Mouse (Mus musculus) limb, embryonic 13.5 days (tissue): ENCODE data around the gene Ankrd55. TPM values are rescaled to one million over a fixed set of nuclear protein-coding genes. Genes with fewer than 3 reads are reported as not detected.
A peak's percentile ranks its signal among the peaks of the same experiment; 100 is the strongest.

ENCODE experiments used
- ATAC-seq: fragments of 200-750 bp; cut with Nextera tagmentation; 2 replicates; pipeline ENCODE4 v1.8.0; 2017; ENCODE audit warnings: low read depth, moderate number of reproducible peaks, moderate TSS enrichment; ENCODE audit not compliant: low FRiP score
- H3K27ac ChIP-seq: fragments of 300-500 bp; sonication (generic); 2 replicates; pipeline ENCODE4 v1.5.1; 2015; ENCODE audit warnings: inconsistent platforms, mild to moderate bottlenecking, moderate library complexity
- H3K27me3 ChIP-seq: fragments of 300-500 bp; sonication (generic); 2 replicates; pipeline ENCODE4 v1.6.1; 2015; ENCODE audit warnings: mild to moderate bottlenecking, inconsistent platforms
- H3K36me3 ChIP-seq: fragments of 300-500 bp; sonication (generic); 2 replicates; pipeline ENCODE4 v1.6.1; 2015; ENCODE audit warnings: inconsistent platforms, mild to moderate bottlenecking, moderate library complexity
- H3K4me1 ChIP-seq: fragments of 300-500 bp; sonication (generic); 2 replicates; pipeline ENCODE4 v1.6.1; 2015; ENCODE audit warnings: inconsistent platforms
- H3K4me2 ChIP-seq: fragments of 300-500 bp; sonication (generic); replicated peaks from 2 replicates; pipeline ENCODE4 v1.6.1; 2015; ENCODE audit warnings: inconsistent platforms, mild to moderate bottlenecking, moderate library complexity
- H3K4me3 ChIP-seq: fragments of 300-500 bp; sonication (generic); 2 replicates; pipeline ENCODE4 v1.5.1; 2015; ENCODE audit warnings: moderate library complexity, mild to moderate bottlenecking, inconsistent platforms
- H3K9ac ChIP-seq: fragments of 300-500 bp; sonication (generic); 2 replicates; pipeline ENCODE4 v1.6.1; 2015; ENCODE audit warnings: mild to moderate bottlenecking, inconsistent platforms
- H3K9me3 ChIP-seq: fragments of 300-500 bp; sonication (generic); 2 replicates; pipeline ENCODE4 v1.6.1; 2016; ENCODE audit warnings: inconsistent platforms
- WGBS: fragments of 180-500 bp; shearing (Covaris S2); methylation state at CpG from one replicate; pipeline ENCODE4 v1.1.7; 2015; 5-methylcytosine and 5-hydroxymethylcytosine counted together
- polyA plus RNA-seq: library from polyadenylated mRNA; unstranded; fragments of >200 nt; fragmentation: Nextera tagmentation; extraction: Ambion mirVana; gene quantifications from 2 replicates; pipeline ENCODE4 v1.2.1, GENCODE M21; 2015

The Ankrd55 gene
- 1.8 TPM in 2 replicates for polyA plus RNA-seq

DNA sequence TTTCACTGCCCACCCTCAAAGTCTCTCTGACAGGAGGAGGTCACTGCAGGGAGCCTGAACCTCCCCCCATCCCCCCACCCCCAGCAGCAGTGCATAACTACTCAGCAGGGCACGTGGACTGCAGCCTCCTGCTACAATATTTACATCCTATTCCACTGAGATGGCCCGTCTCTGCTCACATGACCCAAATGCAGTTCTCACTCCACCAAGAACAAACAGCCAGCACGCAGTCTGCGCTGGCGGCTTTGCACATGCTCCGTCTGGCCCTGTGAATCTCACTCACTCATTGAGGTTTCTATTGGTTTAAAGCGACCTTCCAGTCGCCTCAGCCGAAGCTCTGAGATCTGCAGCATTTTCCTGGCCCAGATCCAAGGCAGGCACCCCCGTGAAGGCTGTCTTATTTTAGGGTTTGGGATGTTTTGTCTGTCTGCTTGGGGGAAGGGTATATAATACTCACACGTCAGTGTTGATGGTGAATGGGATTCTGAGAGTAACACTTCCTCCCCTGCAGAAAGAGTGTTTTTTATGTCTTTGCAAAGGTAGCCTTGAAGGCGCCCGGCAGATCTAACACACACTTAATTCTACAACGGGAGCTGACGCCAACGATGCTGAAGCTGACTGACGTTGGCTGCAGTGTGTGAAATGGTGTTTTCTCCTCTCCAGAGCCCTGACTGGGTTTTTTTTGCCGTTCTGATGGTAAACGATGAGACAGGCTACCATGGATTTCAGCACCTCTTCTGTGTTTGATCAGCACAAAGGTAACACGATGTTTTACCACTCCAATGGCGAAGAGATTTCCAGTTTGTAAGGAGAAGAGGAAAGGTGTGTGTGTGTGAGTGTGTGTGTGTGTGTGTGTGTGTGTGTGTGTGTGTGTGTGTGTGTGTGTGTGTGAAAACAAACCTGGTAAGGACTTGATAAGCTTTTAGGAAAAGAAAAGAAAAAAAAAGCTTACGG is at the start of gene Ankrd55:
Gene Ankrd55 (plus strand): TSS at position 227 of the 954 bp plus-strand sequence.
- Histone ChIP-seq H3K27me3 (no peaks in the 10 kb centered on the region), H3K36me3 (no peaks in the 10 kb centered on the region), H3K9me3 (no peaks in the 10 kb centered on the region), H3K27ac (peak within 1 kb of the TSS; percentile 52), H3K9ac (peak within 1 kb of the TSS; percentile 53), H3K4me2 (peak within 1 kb of the TSS; percentile 68), H3K4me3 (peak within 1 kb of the TSS; percentile 36), H3K4me1 (peaks cover 21% of the 10 kb centered on the region)
- peak; percentile 90 for ATAC-seq
- WGBS, result 12% methylated on average over 22 of the region's 22 CpGs

- no peaks in the 10 kb centered on the region for H3K27me3 ChIP-seq
- no peak for ATAC-seq
- H3K36me3 ChIP-seq, result no peaks in the 10 kb centered on the region
- H3K9ac ChIP-seq, result no peak overlapping the region
- H3K4me3 ChIP-seq, result no peak overlapping the region
- no peaks in the 10 kb centered on the region for H3K9me3 ChIP-seq
- peaks cover 7% of the 10 kb centered on the region for H3K4me1 ChIP-seq
- H3K4me2 ChIP-seq, result no peak overlapping the region
- no peak overlapping the region for H3K27ac ChIP-seq
- 90% methylated on average over 2 of the region's 2 CpGs for WGBS
These were observed 49.0 kb upstream of the Ankrd55 start for GRCm38 (mm10) chr13:112239239-112239638.

DNA sequence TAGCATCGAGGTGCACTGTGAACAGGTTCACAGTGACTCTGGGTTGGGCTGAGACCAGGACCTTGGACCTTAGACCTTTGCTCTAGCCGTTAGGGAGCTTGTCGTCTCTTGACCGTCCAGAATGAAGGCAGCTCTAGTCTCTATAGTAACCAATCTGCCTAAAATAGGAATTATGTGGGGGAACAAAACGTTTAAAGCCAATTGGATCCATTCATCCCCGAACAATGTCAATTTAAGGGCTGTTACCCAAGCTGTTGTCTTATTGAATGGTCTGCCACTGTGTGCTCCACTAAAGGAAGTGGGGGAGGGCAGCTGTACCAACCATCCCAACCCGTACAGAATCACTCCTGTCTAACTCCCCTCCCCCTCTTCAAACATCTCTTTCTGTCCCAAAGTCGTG is 46.8 kb upstream of the Ankrd55 start:
- peaks cover 7% of the 10 kb centered on the region for H3K4me1 ChIP-seq
- 67% methylated on average over 8 of the region's 8 CpGs for WGBS
- no peak for ATAC-seq

GRCm38 (mm10) chr13:112245131-112245530 is 43.1 kb upstream of the Ankrd55 start:
- H3K4me1 ChIP-seq, result no peaks in the 10 kb centered on the region
- H3K9me3 ChIP-seq, result peaks cover 14% of the 10 kb centered on the region
- no peaks in the 10 kb centered on the region for H3K36me3 ChIP-seq
- no peak overlapping the region for H3K27ac ChIP-seq
- H3K9ac ChIP-seq, result no peak overlapping the region
- no peak for ATAC-seq
- no peak overlapping the region for H3K4me2 ChIP-seq
- WGBS, result 48% methylated on average over 5 of the region's 5 CpGs
- no peaks in the 10 kb centered on the region for H3K27me3 ChIP-seq
- no peak overlapping the region for H3K4me3 ChIP-seq

More for the DNA sequence above, 46.8 kb upstream of the Ankrd55 start:
- H3K36me3 ChIP-seq, result no peaks in the 10 kb centered on the region
- H3K27me3 ChIP-seq, result no peaks in the 10 kb centered on the region
- no peak overlapping the region for H3K4me2 ChIP-seq
- H3K9ac ChIP-seq, result no peak overlapping the region
- H3K4me3 ChIP-seq, result no peak overlapping the region
- no peak overlapping the region for H3K27ac ChIP-seq
- peaks cover 5% of the 10 kb centered on the region; the same call in 1 of the 2 replicates for H3K9me3 ChIP-seq

- ATAC-seq, result no peak
- peaks cover 9% of the 10 kb centered on the region for H3K9me3 ChIP-seq
These were observed 36.8 kb upstream of the Ankrd55 start for GRCm38 (mm10) chr13:112251433-112251832.

DNA sequence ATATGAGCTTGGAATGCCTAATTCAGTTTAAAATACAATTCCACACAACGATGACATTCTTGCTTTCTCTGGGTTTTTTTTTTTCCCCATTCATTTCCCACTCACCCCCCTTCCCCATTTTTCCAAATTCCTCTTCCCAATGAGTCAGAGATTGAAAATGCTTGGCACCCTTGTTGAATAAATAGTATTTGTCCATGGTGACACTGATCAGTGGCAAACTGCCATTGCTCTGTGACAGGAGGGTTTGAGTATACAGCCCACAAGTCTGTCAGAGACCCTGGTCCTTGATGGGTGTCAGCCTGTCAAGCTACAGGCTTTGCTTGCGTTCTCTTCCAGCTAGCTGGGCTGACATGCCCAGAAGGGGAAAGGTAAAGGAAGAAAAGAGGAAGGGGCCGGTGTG is 36.2 kb upstream of the Ankrd55 start:
- Histone ChIP-seq H3K36me3 (no peaks in the 10 kb centered on the region), H3K27ac (no peak overlapping the region), H3K4me1 (peaks cover 11% of the 10 kb centered on the region; the same call in 1 of the 2 replicates), H3K9me3 (peaks cover 9% of the 10 kb centered on the region), H3K4me3 (no peak overlapping the region), H3K27me3 (no peaks in the 10 kb centered on the region), H3K4me2 (no peak overlapping the region), H3K9ac (no peak overlapping the region)
- ATAC-seq, result no peak
- WGBS, result 88% methylated on average over 3 of the region's 3 CpGs

More at GRCm38 (mm10) chr13:112251433-112251832, 36.8 kb upstream of the Ankrd55 start:
- WGBS, result 82% methylated on average over 2 of the region's 2 CpGs
- H3K36me3 ChIP-seq, result no peaks in the 10 kb centered on the region
- no peak overlapping the region for H3K27ac ChIP-seq
- no peak overlapping the region for H3K4me3 ChIP-seq
- no peak overlapping the region for H3K4me2 ChIP-seq
- H3K9ac ChIP-seq, result no peak overlapping the region
- H3K4me1 ChIP-seq, result peaks cover 11% of the 10 kb centered on the region; the same call in 1 of the 2 replicates
- no peaks in the 10 kb centered on the region for H3K27me3 ChIP-seq

DNA sequence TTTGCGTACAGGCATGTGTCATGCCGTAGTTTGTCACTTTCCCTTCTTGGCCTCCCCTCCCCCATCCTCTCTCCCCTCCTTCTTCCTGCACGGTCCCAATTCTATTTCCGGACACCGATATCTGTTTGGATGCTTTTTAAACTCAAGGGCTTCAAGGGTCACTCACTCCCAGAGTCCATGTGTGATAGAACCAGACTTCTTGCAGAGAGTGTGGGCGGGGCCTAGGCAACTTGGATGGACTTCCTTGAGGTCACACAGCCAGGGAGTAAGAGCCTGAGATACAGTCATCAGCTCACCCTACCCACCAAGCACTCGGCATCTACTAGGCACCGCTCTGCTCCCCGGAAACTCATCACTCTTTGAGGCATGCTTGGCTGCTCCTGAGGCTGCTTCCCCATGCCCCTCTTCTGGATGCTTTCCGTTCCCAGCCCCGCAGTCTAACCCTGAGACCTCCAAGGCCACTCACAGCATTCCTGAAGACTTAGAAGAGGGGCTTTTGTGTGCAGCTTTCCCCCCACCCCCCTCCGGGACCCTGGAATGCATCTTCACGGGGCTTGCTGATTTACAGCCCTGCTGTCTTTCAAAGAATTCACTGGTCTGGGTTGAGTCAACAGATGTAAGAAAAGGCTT is 35.1 kb upstream of the Ankrd55 start:
- 44% methylated on average over 13 of the region's 13 CpGs for WGBS
- H3K4me1 ChIP-seq, result peaks cover 11% of the 10 kb centered on the region; the same call in 1 of the 2 replicates
- H3K36me3 ChIP-seq, result no peaks in the 10 kb centered on the region
- peak; percentile 24; the same call in 1 of the 2 replicates for ATAC-seq
- H3K27ac ChIP-seq, result no peak overlapping the region
- H3K9ac ChIP-seq, result no peak overlapping the region
- no peaks in the 10 kb centered on the region for H3K27me3 ChIP-seq
- peaks cover 9% of the 10 kb centered on the region for H3K9me3 ChIP-seq
- no peak overlapping the region for H3K4me2 ChIP-seq
- H3K4me3 ChIP-seq, result no peak overlapping the region

DNA sequence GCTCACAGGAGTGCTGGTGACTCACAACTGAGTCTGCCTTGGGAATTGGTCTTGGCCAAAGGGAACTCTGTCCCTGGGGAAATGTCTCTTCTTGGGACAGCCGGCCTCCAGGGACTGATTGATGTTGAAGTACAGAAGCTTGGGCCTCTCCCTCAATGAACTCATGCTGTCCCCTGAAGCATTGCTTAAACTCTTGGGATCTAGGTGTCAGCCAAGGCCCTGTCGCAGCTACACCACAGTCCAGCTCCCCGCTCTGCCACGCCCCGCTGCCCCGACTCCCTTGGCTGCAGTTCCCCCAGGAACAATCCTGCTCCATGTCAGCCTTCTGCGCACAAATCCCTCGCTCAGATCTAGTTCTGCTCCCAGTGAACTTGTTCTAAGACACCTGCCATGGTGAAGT is 34.1 kb upstream of the Ankrd55 start:
- Histone ChIP-seq H3K4me1 (peaks cover 11% of the 10 kb centered on the region; the same call in 1 of the 2 replicates), H3K27ac (no peak overlapping the region), H3K27me3 (no peaks in the 10 kb centered on the region), H3K36me3 (no peaks in the 10 kb centered on the region), H3K4me3 (no peak overlapping the region), H3K9me3 (peaks cover 5% of the 10 kb centered on the region), H3K4me2 (no peak overlapping the region), H3K9ac (no peak overlapping the region)
- ATAC-seq, result no peak
- 85% methylated on average over 8 of the region's 8 CpGs for WGBS

GRCm38 (mm10) chr13:112255862-112256261 is 32.4 kb upstream of the Ankrd55 start:
- Histone ChIP-seq H3K4me1 (peaks cover 11% of the 10 kb centered on the region; the same call in 1 of the 2 replicates), H3K9ac (no peak overlapping the region), H3K27ac (no peak overlapping the region), H3K36me3 (no peaks in the 10 kb centered on the region), H3K9me3 (no peaks in the 10 kb centered on the region), H3K27me3 (no peaks in the 10 kb centered on the region), H3K4me2 (no peak overlapping the region), H3K4me3 (no peak overlapping the region)
- 49% methylated on average over 5 of the region's 5 CpGs for WGBS
- ATAC-seq, result no peak

GRCm38 (mm10) chr13:112258478-112258877 is 29.8 kb upstream of the Ankrd55 start:
- no peak overlapping the region for H3K27ac ChIP-seq
- ATAC-seq, result no peak
- no peaks in the 10 kb centered on the region for H3K36me3 ChIP-seq
- H3K4me1 ChIP-seq, result peaks cover 2% of the 10 kb centered on the region
- no peaks in the 10 kb centered on the region for H3K27me3 ChIP-seq
- H3K9ac ChIP-seq, result no peak overlapping the region
- H3K4me2 ChIP-seq, result no peak overlapping the region
- no peaks in the 10 kb centered on the region for H3K9me3 ChIP-seq
- H3K4me3 ChIP-seq, result no peak overlapping the region
- WGBS, result 86% methylated on average over 10 of the region's 10 CpGs

DNA sequence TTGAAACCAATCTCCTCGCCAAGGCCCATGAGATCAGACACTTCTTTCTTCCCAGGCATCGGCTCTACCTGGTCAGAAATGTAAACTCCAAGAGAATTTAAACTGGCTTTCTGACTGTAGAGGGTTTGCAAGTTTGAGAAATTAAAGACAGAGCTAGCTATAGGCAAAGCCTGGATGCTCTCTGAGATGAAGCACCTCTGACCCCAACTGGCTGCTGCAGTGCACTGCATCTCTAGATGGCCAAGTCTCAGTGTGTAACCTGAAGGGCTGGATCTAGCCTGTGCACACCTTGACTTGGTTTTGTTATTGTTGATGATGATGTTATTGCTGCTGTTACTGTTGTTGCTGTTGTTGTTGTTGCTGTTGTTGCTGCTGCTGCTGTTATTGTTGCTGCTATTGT is 28.9 kb upstream of the Ankrd55 start:
- Histone ChIP-seq H3K27ac (no peak overlapping the region), H3K36me3 (no peaks in the 10 kb centered on the region), H3K9me3 (no peaks in the 10 kb centered on the region), H3K4me1 (peaks cover 3% of the 10 kb centered on the region), H3K4me2 (no peak overlapping the region), H3K27me3 (no peaks in the 10 kb centered on the region), H3K9ac (no peak overlapping the region), H3K4me3 (no peak overlapping the region)
- 38% methylated on average over 2 of the region's 2 CpGs for WGBS
- peak; percentile 89 for ATAC-seq

DNA sequence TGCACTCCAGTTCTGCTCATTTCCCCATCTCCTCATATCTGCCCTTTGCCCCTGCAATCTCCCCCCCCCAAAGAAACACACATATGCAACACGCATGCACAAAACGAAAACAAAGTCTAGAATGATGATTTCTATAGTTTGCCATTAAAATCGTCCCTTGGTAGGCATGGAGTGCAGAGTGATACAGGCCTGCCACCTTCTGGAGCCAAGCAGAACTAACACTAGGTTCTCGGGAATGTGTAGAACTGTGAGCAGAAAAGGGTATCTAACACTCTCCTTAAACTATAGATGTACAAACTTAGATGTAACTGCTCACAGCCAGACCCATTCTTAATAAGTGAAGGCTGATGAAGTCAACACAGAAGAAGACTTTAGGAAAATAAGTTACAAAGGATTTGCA is 23.6 kb upstream of the Ankrd55 start:
- Histone ChIP-seq H3K27me3 (no peaks in the 10 kb centered on the region), H3K9me3 (no peaks in the 10 kb centered on the region), H3K4me2 (no peak overlapping the region), H3K4me1 (peaks cover 3% of the 10 kb centered on the region), H3K36me3 (no peaks in the 10 kb centered on the region), H3K27ac (no peak overlapping the region), H3K9ac (no peak overlapping the region), H3K4me3 (no peak overlapping the region)
- peak; percentile 40; the same call in 1 of the 2 replicates for ATAC-seq
- WGBS, result 20% methylated on average over 4 of the region's 4 CpGs
